Mouse (Mus musculus): ENCODE results near the gene Cdkal1.

GRCm38 (mm10) chr13:29462271-29462670 is 393.2 kb downstream of the Cdkal1 start:
- TF ChIP-seq EP300 (IDR thresholded peaks at IDR 0.05; ENCODE audit: low read depth) (no peak), CTCF (IDR thresholded peaks at IDR 0.05; ENCODE audit: low read depth) (no peak)

Measured in liver, postnatal 0 days (tissue).